Mouse (Mus musculus) common myeloid progenitor, adult 5-6 weeks (primary cell): Measurements from ENCODE around the gene S1pr3. TPM values are rescaled to one million over a fixed set of nuclear protein-coding genes. Genes with fewer than 3 reads are reported as not detected.

ENCODE experiments used
- ATAC-seq: replicated peaks from 2 replicates; pipeline ENCODE4 v1.8.0; 2016; ENCODE audit warnings: low read depth, mild to moderate bottlenecking, moderate TSS enrichment, inconsistent platforms; ENCODE audit not compliant: poor library complexity, severe bottlenecking
- total RNA-seq: library from RNA; stranded (forward); fragments of 200-1000, 187-1606 nt; gene quantifications from 2 replicates; pipeline ENCODE4 v1.2.3, GENCODE M21; 2017

S1pr3 gene
- total RNA-seq = 4.1 and 7.0 TPM in 2 replicates

- peak; percentile 59 for ATAC-seq
These were observed at the start of gene S1pr3 for GRCm38 (mm10) chr13:51408519-51409001. S1pr3 (plus strand) TSS chr13:51408639.

GRCm38 (mm10) chr13:51360441-51360962, 47.9 kb upstream of the S1pr3 start:
- ATAC-seq = no peak

GRCm38 (mm10) chr13:51363390-51363789, 45.0 kb upstream of the S1pr3 start:
- no peak for ATAC-seq

- ATAC-seq = no peak
These were observed 44.5 kb upstream of the S1pr3 start for GRCm38 (mm10) chr13:51363985-51364384.

GRCm38 (mm10) chr13:51365191-51365590, 43.2 kb upstream of the S1pr3 start:
- ATAC-seq = no peak

GRCm38 (mm10) chr13:51368346-51368745, 40.1 kb upstream of the S1pr3 start:
- no peak for ATAC-seq

GRCm38 (mm10) chr13:51369354-51369753, 39.1 kb upstream of the S1pr3 start:
- ATAC-seq = no peak

- ATAC-seq = no peak
These were observed 35.4 kb upstream of the S1pr3 start for GRCm38 (mm10) chr13:51373086-51373485.

GRCm38 (mm10) chr13:51374026-51374807, 34.2 kb upstream of the S1pr3 start:
- ATAC-seq = no peak

- 0 out of 2 replicates have a peak, but pooled peaks have one; percentile 3 for ATAC-seq
These were observed 30.3 kb upstream of the S1pr3 start for GRCm38 (mm10) chr13:51378126-51378525.

- no peak for ATAC-seq
These were observed 28.8 kb upstream of the S1pr3 start for GRCm38 (mm10) chr13:51379596-51379995.

GRCm38 (mm10) chr13:51381498-51381897, 26.9 kb upstream of the S1pr3 start:
- 0 out of 2 replicates have a peak, but pooled peaks have one; percentile 52 for ATAC-seq

- ATAC-seq = no peak
These were observed 23.5 kb upstream of the S1pr3 start for GRCm38 (mm10) chr13:51384899-51385298.

- peak; percentile 67 for ATAC-seq
These were observed 20.5 kb upstream of the S1pr3 start for GRCm38 (mm10) chr13:51387908-51388307.

- no peak for ATAC-seq
These were observed 18.0 kb upstream of the S1pr3 start for GRCm38 (mm10) chr13:51390398-51390797.

- ATAC-seq = no peak
These were observed 17.0 kb upstream of the S1pr3 start for GRCm38 (mm10) chr13:51391359-51391916.

- ATAC-seq = no peak
These were observed 16.2 kb upstream of the S1pr3 start for GRCm38 (mm10) chr13:51392256-51392655.

- ATAC-seq = no peak
These were observed 10.6 kb upstream of the S1pr3 start for GRCm38 (mm10) chr13:51397861-51398260.

- ATAC-seq = no peak
These were observed 8.9 kb upstream of the S1pr3 start for GRCm38 (mm10) chr13:51399562-51399961.

- ATAC-seq = peak; percentile 51
These were observed 8.2 kb upstream of the S1pr3 start for GRCm38 (mm10) chr13:51400186-51400719.
